Mouse (Mus musculus) spleen, embryonic (tissue): Measurements from ENCODE around the gene Ano7.

ENCODE experiments used
- CTCF ChIA-PET: fragments of 350-600 bp; sonication (Branson Sonifier 250); formaldehyde crosslinking; loops from one replicate; lab custom pipeline; 2022; lab: Charles Lee

The Ano7 gene

GRCm38 (mm10) chr1:93373665-93374064 is at the start of gene Ano7:
TSS of gene Ano7 (plus strand) at chr1:93373930.
- CTCF ChIA-PET: interaction anchor here (0.7 kb wide), 1 partner anchor 38 kb away, joined by 3 read pairs; no protein-coding TSS in a partner anchor

GRCm38 (mm10) chr1:93323973-93324372 is 49.8 kb upstream of the Ano7 start:
- CTCF ChIA-PET: no interaction called here

- CTCF ChIA-PET: no interaction called here
Measured at GRCm38 (mm10) chr1:93326446-93326845, 47.3 kb upstream of the Ano7 start.

- CTCF ChIA-PET: no interaction called here
Measured at GRCm38 (mm10) chr1:93334621-93335020, 39.1 kb upstream of the Ano7 start.

GRCm38 (mm10) chr1:93342648-93343503 is 30.9 kb upstream of the Ano7 start, which contains the start of the genes Ppp1r7 and Pask:
TSS of gene Ppp1r7 (plus strand) at chr1:93342854.
TSS of gene Pask (minus strand) at chr1:93343482.
- CTCF ChIA-PET: no interaction called here

GRCm38 (mm10) chr1:93343504-93344047 is 30.2 kb upstream of the Ano7 start:
- CTCF ChIA-PET: no interaction called here

GRCm38 (mm10) chr1:93347176-93347575 is 26.6 kb upstream of the Ano7 start:
- CTCF ChIA-PET: no interaction called here

- CTCF ChIA-PET: no interaction called here
Measured at GRCm38 (mm10) chr1:93349701-93350100, 24.0 kb upstream of the Ano7 start.

- CTCF ChIA-PET: no interaction called here
Measured at GRCm38 (mm10) chr1:93352724-93353123, 21.0 kb upstream of the Ano7 start.

- CTCF ChIA-PET: no interaction called here
Measured at GRCm38 (mm10) chr1:93362661-93363060, 11.1 kb upstream of the Ano7 start.

- CTCF ChIA-PET: interaction anchor here (0.7 kb wide), 1 partner anchor 78 kb away, joined by 3 read pairs; no protein-coding TSS in a partner anchor
Measured at GRCm38 (mm10) chr1:93365641-93366040, 8.1 kb upstream of the Ano7 start.

- CTCF ChIA-PET: no interaction called here
Measured at GRCm38 (mm10) chr1:93377307-93377706, 3.6 kb downstream of the Ano7 start.

GRCm38 (mm10) chr1:93379117-93379516 is 5.4 kb downstream of the Ano7 start:
- CTCF ChIA-PET: no interaction called here

- CTCF ChIA-PET: no interaction called here
Measured at GRCm38 (mm10) chr1:93387198-93387597, 13.5 kb downstream of the Ano7 start.

GRCm38 (mm10) chr1:93388906-93389305 is 15.2 kb downstream of the Ano7 start:
- CTCF ChIA-PET: no interaction called here

- CTCF ChIA-PET: no interaction called here
Measured at GRCm38 (mm10) chr1:93401191-93402052, 27.7 kb downstream of the Ano7 start.

GRCm38 (mm10) chr1:93403403-93403802 is 29.7 kb downstream of the Ano7 start:
- CTCF ChIA-PET: no interaction called here

- CTCF ChIA-PET: no interaction called here
Measured at GRCm38 (mm10) chr1:93432087-93432486, 58.4 kb downstream of the Ano7 start.

- CTCF ChIA-PET: no interaction called here
Measured at GRCm38 (mm10) chr1:93439321-93439720, 65.6 kb downstream of the Ano7 start.

- CTCF ChIA-PET: interaction anchor here (0.6 kb wide), 1 partner anchor 79 kb away, joined by 3 read pairs; no protein-coding TSS in a partner anchor
Measured at GRCm38 (mm10) chr1:93444405-93445110, 70.8 kb downstream of the Ano7 start.
